Mouse (Mus musculus) C2C12 (cell line): ENCODE data around the gene Tmem189. TPM values are rescaled to one million over a fixed set of nuclear protein-coding genes. Genes with fewer than 3 reads are reported as not detected.

Experiments
- H3K27me3 ChIP-seq: one replicate; pipeline ENCODE4 v1.6.1; 2011; ENCODE audit not compliant: control insufficient read depth, insufficient read depth, insufficient read length
- H3K36me3 ChIP-seq: one replicate; pipeline ENCODE4 v1.6.1; 2011; ENCODE audit not compliant: control insufficient read depth, insufficient read depth
- H3K4me3 ChIP-seq: one replicate; pipeline ENCODE4 v1.5.1; 2011; ENCODE audit warnings: mild to moderate bottlenecking, control low read depth; ENCODE audit not compliant: poor library complexity, insufficient read depth, severe bottlenecking
- H3K79me2 ChIP-seq: one replicate; pipeline ENCODE4 v1.6.1; 2011; ENCODE audit not compliant: control insufficient read depth, insufficient read depth
- H3K79me3 ChIP-seq: one replicate; pipeline ENCODE4 v1.6.1; 2011; ENCODE audit warnings: low read depth, control low read depth
- H3ac ChIP-seq: one replicate; pipeline ENCODE3; 2011; ENCODE audit warnings: low read depth; ENCODE audit not compliant: control insufficient read depth, insufficient read length
- CEBPB ChIP-seq: IDR thresholded peaks from one replicate; pipeline ENCODE4 v1.6.1; 2011; ENCODE audit warnings: low read depth, mild to moderate bottlenecking, control low read depth, moderate library complexity
- CTCF ChIP-seq: IDR thresholded peaks from one replicate; pipeline ENCODE4 v1.5.1; 2011; ENCODE audit not compliant: control insufficient read depth, insufficient read depth, insufficient read length
- FOSL1 ChIP-seq: IDR thresholded peaks from one replicate; pipeline ENCODE4 v1.8.0; 2011; ENCODE audit warnings: mild to moderate bottlenecking, low read length; ENCODE audit not compliant: poor library complexity, insufficient read depth, severe bottlenecking
- MAX ChIP-seq: IDR thresholded peaks from one replicate; pipeline ENCODE4 v1.6.1; 2011; ENCODE audit warnings: mild to moderate bottlenecking, control low read depth
- MYOD1 ChIP-seq: IDR thresholded peaks from one replicate; pipeline ENCODE4 v1.6.1; 2011; ENCODE audit warnings: low read depth; ENCODE audit not compliant: control insufficient read depth, insufficient read length
- MYOG ChIP-seq: IDR thresholded peaks from one replicate; pipeline ENCODE4 v1.6.1; 2011; ENCODE audit not compliant: control insufficient read depth, insufficient read length; ENCODE audit errors: extremely low read depth
- USF1 ChIP-seq: IDR thresholded peaks from one replicate; pipeline ENCODE4 v1.6.1; 2011; ENCODE audit warnings: low read depth, mild to moderate bottlenecking, control low read depth, moderate library complexity
- polyA plus RNA-seq: library from polyadenylated mRNA; unstranded; fragments of >200 nt; fragmentation: generic; extraction: Trizol; gene quantifications from one replicate; pipeline ENCODE4 v1.2.1, GENCODE M21; 2012; ENCODE audit warnings: missing spikeins

Gene Tmem189
- polyA plus RNA-seq, 1 experiment: 34.5 TPM

- TF ChIP-seq CEBPB (no peak), MYOG (no peak), USF1 (no peak), CTCF (no peak), MYOD1 (no peak), MAX (no peak), FOSL1 (no peak)
- H3K79me3 ChIP-seq: no peaks in the 10 kb centered on the region
These were observed 47.5 kb downstream of the Tmem189 start for GRCm38 (mm10) chr2:167642164-167642563.

GRCm38 (mm10) chr2:167641337-167641736 is 48.3 kb downstream of the Tmem189 start:
- Histone ChIP-seq H3ac (no peak overlapping the region), H3K79me2 (no peaks in the 10 kb centered on the region), H3K27me3 (no peaks in the 10 kb centered on the region), H3K79me3 (no peaks in the 10 kb centered on the region), H3K36me3 (peaks cover 22% of the 10 kb centered on the region), H3K4me3 (no peak overlapping the region)
- TF ChIP-seq CTCF (peak; percentile 68), MAX (no peak)

More at GRCm38 (mm10) chr2:167642164-167642563, 47.5 kb downstream of the Tmem189 start:
- H3K27me3 ChIP-seq: no peaks in the 10 kb centered on the region
- peaks cover 24% of the 10 kb centered on the region for H3K36me3 ChIP-seq
- no peaks in the 10 kb centered on the region for H3K79me2 ChIP-seq
- H3ac ChIP-seq: no peak overlapping the region
- H3K4me3 ChIP-seq: no peak overlapping the region

- peak; percentile 29 for TF ChIP-seq CTCF
- no peak for TF ChIP-seq USF1
- H3K36me3 ChIP-seq: peaks cover 18% of the 10 kb centered on the region
- H3K27me3 ChIP-seq: no peaks in the 10 kb centered on the region
- H3K79me3 ChIP-seq: no peaks in the 10 kb centered on the region
- H3K4me3 ChIP-seq: no peak overlapping the region
- no peaks in the 10 kb centered on the region for H3K79me2 ChIP-seq
- no peak overlapping the region for H3ac ChIP-seq
These were observed 49.3 kb downstream of the Tmem189 start for GRCm38 (mm10) chr2:167640279-167640678.

GRCm38 (mm10) chr2:167634865-167635512 is 54.6 kb downstream of the Tmem189 start:
- TF ChIP-seq CEBPB (no peak), CTCF (no peak), MYOG (no peak), FOSL1 (no peak)
- Histone ChIP-seq H3K4me3 (no peak overlapping the region), H3K36me3 (no peaks in the 10 kb centered on the region), H3K79me2 (peaks cover 17% of the 10 kb centered on the region), H3ac (no peak overlapping the region), H3K27me3 (no peaks in the 10 kb centered on the region), H3K79me3 (peaks cover 14% of the 10 kb centered on the region)

- TF ChIP-seq CTCF: no peak
- peak; percentile 81 for TF ChIP-seq MAX
- H3K27me3 ChIP-seq: no peaks in the 10 kb centered on the region
- no peaks in the 10 kb centered on the region for H3K36me3 ChIP-seq
- H3K79me2 ChIP-seq: peaks cover 23% of the 10 kb centered on the region
- H3K79me3 ChIP-seq: peaks cover 20% of the 10 kb centered on the region
- no peak overlapping the region for H3ac ChIP-seq
- no peak overlapping the region for H3K4me3 ChIP-seq
These were observed 55.3 kb downstream of the Tmem189 start for GRCm38 (mm10) chr2:167634338-167634770.

- peaks cover 32% of the 10 kb centered on the region for H3K79me2 ChIP-seq
- H3K4me3 ChIP-seq: no peak overlapping the region
- no peak overlapping the region for H3ac ChIP-seq
- peaks cover 29% of the 10 kb centered on the region for H3K79me3 ChIP-seq
- H3K36me3 ChIP-seq: peaks cover 4% of the 10 kb centered on the region
- no peaks in the 10 kb centered on the region for H3K27me3 ChIP-seq
- TF ChIP-seq CTCF: no peak
- no peak for TF ChIP-seq FOSL1
- TF ChIP-seq MYOG: no peak
- no peak for TF ChIP-seq MAX
- no peak for TF ChIP-seq CEBPB
- TF ChIP-seq MYOD1: no peak
- no peak for TF ChIP-seq USF1
These were observed 56.1 kb downstream of the Tmem189 start for GRCm38 (mm10) chr2:167633537-167633872.
